Mouse (Mus musculus) heart, adult 2 months (tissue): ENCODE data around the gene H2-Q7.

ENCODE experiments used
- CTCF ChIP-seq: fragments of 200-600 bp; IDR thresholded peaks from 2 replicates; pipeline ENCODE4 v1.8.1; 2022; ENCODE audit warnings: antibody characterized with exemption, mild to moderate bottlenecking, moderate library complexity
- EP300 ChIP-seq: fragments of 200-500 bp; IDR thresholded peaks from 2 replicates; pipeline ENCODE4 v1.6.1; 2011; ENCODE audit warnings: low read depth, low read length, control low read depth; ENCODE audit not compliant: insufficient read depth
- POLR2A ChIP-seq: fragments of 200-500 bp; IDR thresholded peaks from 2 replicates; pipeline ENCODE4 v1.6.1; 2011; ENCODE audit warnings: mild to moderate bottlenecking, low read depth, low read length, control low read depth; ENCODE audit not compliant: insufficient read depth

DNA sequence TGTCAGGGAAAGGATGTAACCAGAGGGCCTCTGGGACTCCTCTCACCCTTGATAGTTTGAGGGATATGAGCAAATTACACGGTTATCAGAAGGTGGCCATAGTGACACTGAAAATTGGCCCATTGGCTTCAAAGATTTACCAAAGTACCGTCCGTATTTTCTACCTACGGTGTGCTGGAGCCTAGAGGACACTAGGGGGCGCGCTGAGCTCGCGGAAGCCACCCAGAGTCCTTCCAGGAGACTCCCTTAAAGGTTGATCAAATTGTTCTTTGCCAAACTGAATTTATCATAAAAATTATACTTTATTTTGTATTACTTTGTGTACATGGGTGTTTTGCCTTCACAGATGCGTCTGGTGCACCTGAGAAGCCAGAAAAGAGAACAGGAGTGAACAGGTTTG lies 45.1 kb downstream of the H2-Q7 start:
- peak; percentile 99 for TF ChIP-seq CTCF
- TF ChIP-seq EP300 = peak; percentile 69; the same call in 1 of the 2 replicates
- TF ChIP-seq POLR2A = no peak
